Mouse (Mus musculus) testis, postnatal 14 days (tissue): Measurements from ENCODE around the gene Dnajb1.
"Not testable (repeated sequence)": the region's sequence is repeated elsewhere in the genome, so short reads cannot be mapped to it uniquely, and the experiment has no call there.

Experiments used
- DNase-seq: peaks from one replicate; pipeline ENCODE4 v3.0.0; 2021; ENCODE audit warnings: low spot score

The Dnajb1 gene

GRCm38 (mm10) chr8:83578131-83579055 lies 29.6 kb upstream of the Dnajb1 start:
- DNase-seq: no peak

- no peak for DNase-seq
Measured at GRCm38 (mm10) chr8:83579676-83580075, 28.3 kb upstream of the Dnajb1 start.

- no peak for DNase-seq
Measured at GRCm38 (mm10) chr8:83580826-83581225, 27.2 kb upstream of the Dnajb1 start.

GRCm38 (mm10) chr8:83582226-83582625 lies 25.8 kb upstream of the Dnajb1 start:
- DNase-seq: no peak

GRCm38 (mm10) chr8:83583236-83583635 lies 24.8 kb upstream of the Dnajb1 start:
- DNase-seq: no peak

GRCm38 (mm10) chr8:83584771-83585170 lies 23.2 kb upstream of the Dnajb1 start:
- no peak for DNase-seq

- DNase-seq: no peak
Measured at GRCm38 (mm10) chr8:83585333-83585732, 22.7 kb upstream of the Dnajb1 start.

GRCm38 (mm10) chr8:83587644-83588043 lies 20.3 kb upstream of the Dnajb1 start:
- DNase-seq: no peak

GRCm38 (mm10) chr8:83588886-83589285 lies 19.1 kb upstream of the Dnajb1 start:
- no peak for DNase-seq

GRCm38 (mm10) chr8:83590488-83591023 lies 17.4 kb upstream of the Dnajb1 start:
- DNase-seq: no peak

- DNase-seq: no peak
Measured at GRCm38 (mm10) chr8:83592682-83593081, 15.3 kb upstream of the Dnajb1 start.

- no peak for DNase-seq
Measured at GRCm38 (mm10) chr8:83593325-83594166, 14.4 kb upstream of the Dnajb1 start.

- peak; percentile 96 for DNase-seq
Measured at GRCm38 (mm10) chr8:83594167-83595049, 13.6 kb upstream of the Dnajb1 start.

GRCm38 (mm10) chr8:83595050-83595345 lies 13.0 kb upstream of the Dnajb1 start:
- not testable (repeated sequence) for DNase-seq

GRCm38 (mm10) chr8:83596369-83596768 lies 11.6 kb upstream of the Dnajb1 start:
- no peak for DNase-seq

GRCm38 (mm10) chr8:83598146-83598545 lies 9.8 kb upstream of the Dnajb1 start:
- no peak for DNase-seq

GRCm38 (mm10) chr8:83599814-83600213 lies 8.2 kb upstream of the Dnajb1 start:
- no peak for DNase-seq

- no peak for DNase-seq
Measured at GRCm38 (mm10) chr8:83602650-83603029, 5.4 kb upstream of the Dnajb1 start.

- DNase-seq: no peak
Measured at GRCm38 (mm10) chr8:83608398-83608829, 421 bp downstream of the Dnajb1 start.

- DNase-seq: no peak
Measured at GRCm38 (mm10) chr8:83609086-83609485, 1.1 kb downstream of the Dnajb1 start.

- no peak for DNase-seq
Measured at GRCm38 (mm10) chr8:83609547-83610180, 1.7 kb downstream of the Dnajb1 start.
